8 mouse cellular contexts compared by ENCODE assay signal in genomic region chr7:40898096-40898710, GRCm38 (mm10). TPM values are rescaled to one million over a fixed set of nuclear protein-coding genes. Genes with fewer than 3 reads are reported as not detected.
DNase-seq lines count a peak whose midpoint lies in the region; ATAC-seq lines count a peak whose summit lies in the region.

TSS of gene Vstm2b (plus strand) at chr7:40898328.

- peak within 1 kb of the TSS; percentile 75 for H3K9ac ChIP-seq in embryonic facial prominence, embryonic 13.5 days
- H3K9ac ChIP-seq in midbrain, embryonic 12.5 days (replicated peaks), result peak within 1 kb of the TSS; percentile 76

- whole genome bisulfite sequencing in embryonic facial prominence, embryonic 13.5 days, result 2% methylated on average over 26 of the region's 35 CpGs
- WGBS in midbrain, embryonic 12.5 days, result 1% methylated on average over 22 of the region's 35 CpGs

- peaks cover 93% of the 10 kb centered on the region for H3K27me3 ChIP-seq in embryonic facial prominence, embryonic 13.5 days
- peaks cover 62% of the 10 kb centered on the region for H3K27me3 ChIP-seq in midbrain, embryonic 12.5 days

- no peaks in the 10 kb centered on the region for H3K36me3 ChIP-seq in embryonic facial prominence, embryonic 13.5 days
- H3K36me3 ChIP-seq in midbrain, embryonic 12.5 days, result no peaks in the 10 kb centered on the region

- no peak within 1 kb of the TSS for H3K27ac ChIP-seq in embryonic facial prominence, embryonic 13.5 days
- no peak within 1 kb of the TSS for H3K27ac ChIP-seq in midbrain, embryonic 12.5 days (replicated peaks)

- H3K4me1 ChIP-seq in embryonic facial prominence, embryonic 13.5 days, result peaks cover 25% of the 10 kb centered on the region
- H3K4me1 ChIP-seq in midbrain, embryonic 12.5 days, result peaks cover 33% of the 10 kb centered on the region

- peak within 1 kb of the TSS; percentile 96 for H3K4me2 ChIP-seq in embryonic facial prominence, embryonic 13.5 days
- peak within 1 kb of the TSS; percentile 86 for H3K4me2 ChIP-seq in midbrain, embryonic 12.5 days (replicated peaks)

- peak within 1 kb of the TSS; percentile 59 for H3K4me3 ChIP-seq in embryonic facial prominence, embryonic 13.5 days
- H3K4me3 ChIP-seq in midbrain, embryonic 12.5 days, result peak within 1 kb of the TSS; percentile 60

- DNase-seq in layer of hippocampus, adult 8-10 months (ENCODE audit: low spot score in 2 of 2), result no peak
- DNase-seq in layer of hippocampus, adult 11-12 months (ENCODE audit: low spot score), result no peak
- peak in 1 of 2 experiments; percentile 44 for DNase-seq in layer of hippocampus, postnatal 10 days (ENCODE audit: low spot score in 2 of 2)
- no peak for DNase-seq in urinary bladder, adult 18-20 months (ENCODE audit: low spot score in 2 of 2)
- DNase-seq in thymus, postnatal 25 days, result no peak
- DNase-seq in lung, postnatal 36 days, result no peak

- no peaks in the 10 kb centered on the region for H3K9me3 ChIP-seq in embryonic facial prominence, embryonic 13.5 days
- no peaks in the 10 kb centered on the region for H3K9me3 ChIP-seq in midbrain, embryonic 12.5 days

- no peak for ATAC-seq in embryonic facial prominence, embryonic 13.5 days (ENCODE audit: insufficient number of reproducible peaks, insufficient read depth, low FRiP score, low TSS enrichment, low read depth)
- peak; percentile 17 for ATAC-seq in midbrain, embryonic 12.5 days (ENCODE audit: low FRiP score, low read depth)

RNA-seq across cellular contexts. Expression of gene Vstm2b, which starts in this region (rescaled TPM):
- 10 to 100 TPM; 53.8 to 65.0 (median 60.4) TPM for total RNA-seq in layer of hippocampus, adult 8-10 months (2022)
- 10.3 and 11.0 TPM in 2 replicates for polyA plus RNA-seq in embryonic facial prominence, embryonic 13.5 days (2015; fragmentation: Nextera tagmentation; extraction: Ambion mirVana)
- 10 to 100 TPM; 55.9 to 60.9 TPM for total RNA-seq in layer of hippocampus, postnatal 10 days (2021)
- polyA plus RNA-seq in midbrain, embryonic 12.5 days (2016; fragmentation: Nextera tagmentation; extraction: Ambion mirVana), result 12.2 and 13.4 TPM in 2 replicates
